Mouse (Mus musculus) CH12.LX (cell line): Measurements from ENCODE around the gene Fam227a. TPM values are rescaled to one million over a fixed set of nuclear protein-coding genes. Genes with fewer than 3 reads are reported as not detected.

Experiments
- DNase-seq: peaks from one replicate; pipeline ENCODE4 v3.0.0-alpha.2; 2013; ENCODE audit errors: extremely low read depth
- H3K27ac ChIP-seq: 2 replicates; pipeline ENCODE4 v1.5.1; 2012; ENCODE audit warnings: low read depth, mild to moderate bottlenecking, control low read depth, moderate library complexity; ENCODE audit not compliant: insufficient read depth
- H3K27me3 ChIP-seq: replicated peaks from 2 replicates; pipeline ENCODE3; 2012; ENCODE audit warnings: inconsistent platforms
- H3K36me3 ChIP-seq, 2 experiments: replicated peaks in 1 of 2; 2 replicates each; pipeline versions ENCODE3 to v1.6.1; 2012; ENCODE audit warnings: inconsistent platforms in 1 of 2, low read length in 1 of 2, mild to moderate bottlenecking in 1 of 2, mixed read lengths in 1 of 2, moderate library complexity in 1 of 2; ENCODE audit not compliant: control insufficient read depth in 1 of 2, insufficient read depth in 1 of 2
- H3K4me1 ChIP-seq, 2 experiments: 2 replicates each; pipeline ENCODE4 v1.6.1; 2012; ENCODE audit warnings: inconsistent platforms in 1 of 2, moderate library complexity in 1 of 2; ENCODE audit not compliant: insufficient read depth in 2 of 2, control insufficient read depth in 1 of 2
- H3K4me2 ChIP-seq: 2 replicates; pipeline ENCODE4 v1.6.1; 2012; ENCODE audit warnings: low read depth, mild to moderate bottlenecking, control low read depth; ENCODE audit not compliant: poor library complexity, insufficient read depth, severe bottlenecking
- H3K4me3 ChIP-seq, 3 experiments: fragments of 150-350 bp in 1 of 3; sonication (generic) in 1 of 3; replicated peaks in 1 of 3; 2 replicates each; pipeline versions ENCODE3 to v1.5.1; 2011 to 2012; ENCODE audit warnings: low read depth in 2 of 3, low read length in 2 of 3, mild to moderate bottlenecking in 2 of 3, moderate library complexity in 2 of 3, control low read depth in 1 of 3, improper control_type of control experiment in 1 of 3, inconsistent platforms in 1 of 3, mixed read lengths in 1 of 3; ENCODE audit not compliant: poor library complexity in 1 of 3
- H3K79me2 ChIP-seq: replicated peaks from 2 replicates; pipeline ENCODE4 v1.6.1; 2012; ENCODE audit warnings: mild to moderate bottlenecking, moderate library complexity; ENCODE audit not compliant: control insufficient read depth, poor library complexity, insufficient read depth, severe bottlenecking; ENCODE audit errors: extremely low read depth
- H3K9ac ChIP-seq: 2 replicates; pipeline ENCODE4 v1.6.1; 2012; ENCODE audit warnings: low read depth, mild to moderate bottlenecking, control low read depth, moderate library complexity; ENCODE audit not compliant: insufficient read depth
- H3K9me3 ChIP-seq: replicated peaks from 2 replicates; pipeline ENCODE3; 2012; ENCODE audit warnings: low read length, inconsistent platforms, mixed read lengths
- BHLHE40 ChIP-seq: IDR thresholded peaks from 2 replicates; pipeline ENCODE4 v1.6.1; 2011; ENCODE audit warnings: mild to moderate bottlenecking, low read depth, low read length, improper control_type of control experiment
- CHD2 ChIP-seq: IDR thresholded peaks from 2 replicates; pipeline ENCODE4 v1.6.1; 2011; ENCODE audit warnings: low read length, improper control_type of control experiment
- CTCF ChIP-seq, 2 experiments: IDR thresholded peaks in 1 of 2; conservative IDR thresholded peaks in 1 of 2; 2 replicates each; pipeline ENCODE4 v1.5.1; 2011 to 2012; ENCODE audit warnings: low read depth in 2 of 2, low read length in 2 of 2, improper control_type of control experiment in 1 of 2, inconsistent platforms in 1 of 2, mild to moderate bottlenecking in 1 of 2, moderate library complexity in 1 of 2
- ETS1 ChIP-seq: conservative IDR thresholded peaks from 2 replicates; pipeline ENCODE4 v1.6.1; 2012; ENCODE audit warnings: low read depth, mild to moderate bottlenecking, inconsistent platforms, low read length, improper control_type of control experiment, moderate library complexity
- GABPA ChIP-seq: IDR thresholded peaks from 2 replicates; pipeline ENCODE4 v1.6.1; 2012; ENCODE audit warnings: low read depth, low read length, improper control_type of control experiment, inconsistent platforms; ENCODE audit not compliant: insufficient replicate concordance
- HCFC1 ChIP-seq: IDR thresholded peaks from 2 replicates; pipeline ENCODE4 v1.6.1; 2012; ENCODE audit warnings: low read depth, mild to moderate bottlenecking, inconsistent platforms, low read length, improper control_type of control experiment
- IRF4 ChIP-seq: IDR thresholded peaks from 2 replicates; pipeline ENCODE4 v1.6.1; 2014; ENCODE audit warnings: low read depth, mild to moderate bottlenecking, inconsistent platforms, low read length, improper control_type of control experiment
- JUN ChIP-seq: IDR thresholded peaks from 2 replicates; pipeline ENCODE4 v1.6.1; 2011; ENCODE audit warnings: low read depth, mild to moderate bottlenecking, low read length, improper control_type of control experiment, moderate library complexity; ENCODE audit not compliant: insufficient read depth
- MAFK ChIP-seq: IDR thresholded peaks from 2 replicates; pipeline ENCODE4 v1.6.1; 2011; ENCODE audit warnings: low read length, improper control_type of control experiment; ENCODE audit not compliant: insufficient replicate concordance
- NELFE ChIP-seq: IDR thresholded peaks from 2 replicates; pipeline ENCODE4 v1.6.1; 2011; ENCODE audit warnings: low read depth, low read length, improper control_type of control experiment
- NRF1 ChIP-seq: IDR thresholded peaks from 2 replicates; pipeline ENCODE4 v1.6.1; 2014; ENCODE audit warnings: low read depth, mild to moderate bottlenecking, inconsistent platforms, low read length, improper control_type of control experiment, moderate library complexity
- PAX5 ChIP-seq: IDR thresholded peaks from 2 replicates; pipeline ENCODE4 v1.6.1; 2012; ENCODE audit warnings: low read length, inconsistent platforms, mixed read lengths
- POLR2A ChIP-seq: IDR thresholded peaks from 2 replicates; pipeline ENCODE4 v1.6.1; 2011; ENCODE audit warnings: low read depth, mild to moderate bottlenecking, improper control_type of control experiment, low read length
- POLR2AphosphoS2 ChIP-seq: IDR thresholded peaks from 2 replicates; pipeline ENCODE4 v1.6.1; 2011; ENCODE audit warnings: low read depth, low read length, improper control_type of control experiment
- RAD21 ChIP-seq: IDR thresholded peaks from 2 replicates; pipeline ENCODE4 v1.6.1; 2011; ENCODE audit warnings: low read depth, mild to moderate bottlenecking, low read length, improper control_type of control experiment, moderate library complexity
- RCOR1 ChIP-seq: conservative IDR thresholded peaks from 2 replicates; pipeline ENCODE4 v1.6.1; 2012; ENCODE audit warnings: low read depth, mild to moderate bottlenecking, inconsistent platforms, low read length, improper control_type of control experiment
- SIN3A ChIP-seq: IDR thresholded peaks from 2 replicates; pipeline ENCODE4 v1.6.1; 2012; ENCODE audit warnings: low read length, improper control_type of control experiment, inconsistent platforms
- TBP ChIP-seq: conservative IDR thresholded peaks from 2 replicates; pipeline ENCODE4 v1.6.1; 2011; ENCODE audit warnings: low read depth, low read length, improper control_type of control experiment
- TCF12 ChIP-seq: IDR thresholded peaks from 2 replicates; pipeline ENCODE4 v1.6.1; 2014; ENCODE audit warnings: low read depth, mild to moderate bottlenecking, inconsistent platforms, low read length, improper control_type of control experiment
- USF2 ChIP-seq: conservative IDR thresholded peaks from 2 replicates; pipeline ENCODE4 v1.6.1; 2011; ENCODE audit warnings: low read depth, low read length, improper control_type of control experiment
- ZC3H11A ChIP-seq: IDR thresholded peaks from 2 replicates; pipeline ENCODE4 v1.6.1; 2012; ENCODE audit warnings: low read depth, mild to moderate bottlenecking, inconsistent platforms, low read length, improper control_type of control experiment
- ZNF384 ChIP-seq: IDR thresholded peaks from 2 replicates; pipeline ENCODE4 v1.6.1; 2012; ENCODE audit warnings: low read depth, low read length, improper control_type of control experiment, inconsistent platforms
- dilution Hi-C: fragments of 300-500 bp; cut with MboI; formaldehyde crosslinking; loops from 2 replicates; pipeline ENCODE4 v1.14.3; 2020; ENCODE audit warnings: low sequenced_read_pairs; ENCODE audit not compliant: extremely low pct_unique_long_range_greater_than_20kb, extremely low pct_ligation_motif_present
- in situ Hi-C: fragments of 300-500 bp; cut with MboI; formaldehyde crosslinking; loops from 3 replicates; pipeline ENCODE4 v1.14.3; 2019; ENCODE audit warnings: low sequenced_read_pairs, low pct_ligation_motif_present, low pct_unique_long_range_greater_than_20kb, mixed read lengths
- polyA plus RNA-seq: library from polyadenylated mRNA; unstranded; fragments of >175 nt; gene quantifications from 2 replicates; pipeline ENCODE4 v1.2.1, GENCODE M21; 2012; ENCODE audit warnings: low read depth; ENCODE audit not compliant: insufficient read length
- total RNA-seq, 2 experiments: library from RNA; depleted of rRNA; stranded (reverse); fragments of 300-350 nt in 1 of 2; fragments of >200 nt in 1 of 2; gene quantifications; 2 replicates each; pipeline ENCODE4 v1.2.3; 2012 to 2014

The Fam227a gene
- total and polyA plus RNA-seq, 3 experiments: 0.20 to 0.48 (median 0.42) TPM

DNA sequence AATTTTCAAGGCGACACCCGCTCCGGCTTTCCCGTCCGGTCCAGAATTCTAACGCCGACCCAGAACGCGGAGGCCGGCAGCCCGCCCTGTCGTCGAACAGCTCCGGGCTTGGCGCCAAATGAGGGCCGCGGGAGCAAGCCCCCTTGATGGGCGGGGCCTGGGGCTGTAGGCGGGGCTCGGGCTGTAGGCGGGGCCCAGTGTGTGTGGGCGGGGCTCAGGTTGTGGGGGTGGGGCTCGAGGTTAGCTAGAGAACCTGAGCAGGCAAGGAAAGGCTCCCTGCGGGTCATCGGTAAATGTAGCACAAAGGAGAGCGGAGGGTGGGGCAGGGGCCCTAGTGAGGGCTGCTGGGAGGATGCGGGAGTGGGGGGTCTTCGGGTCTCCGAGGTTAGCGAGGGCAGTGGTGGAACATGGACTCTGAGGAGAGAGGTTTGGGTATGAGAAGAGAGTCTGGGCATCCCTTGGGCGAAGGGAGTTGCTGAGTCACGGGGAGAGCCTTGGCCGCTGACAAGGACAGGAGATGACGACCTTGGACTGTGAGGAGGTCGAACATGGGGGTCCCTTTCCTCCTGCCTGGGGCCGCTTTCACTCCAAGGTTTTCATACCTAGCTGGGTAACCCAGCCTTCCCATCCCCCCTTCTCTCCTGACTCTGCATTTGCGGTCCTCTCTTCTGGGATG is 53.6 kb downstream of the Fam227a start, which contains the start of gene Dmc1:
Gene Dmc1, minus strand, starts transcription at position 120 of the 676 bp plus-strand sequence.
- Histone ChIP-seq H3K4me2 (no peak within 1 kb of the TSS), H3K27me3 (no peaks in the 10 kb centered on the region), H3K79me2 (no peaks in the 10 kb centered on the region), H3K36me3 (no peaks in the 10 kb centered on the region)
- in situ Hi-C loops (no loop called here), dilution Hi-C loops (no loop called here)
- no peak for TF ChIP-seq PAX5
- TF ChIP-seq, all 38 proteins: peak for 0
- Histone ChIP-seq H3K9ac (no peak within 1 kb of the TSS), H3K4me3 (no peak within 1 kb of the TSS), H3K9me3 (peaks cover 9% of the 10 kb centered on the region), H3K4me1 (peaks cover 0 to 6% of the 10 kb centered on the region in 2 experiments; a peak in 1 of 4 replicates), H3K27ac (no peak within 1 kb of the TSS)
- DNase-seq: no peak

DNA sequence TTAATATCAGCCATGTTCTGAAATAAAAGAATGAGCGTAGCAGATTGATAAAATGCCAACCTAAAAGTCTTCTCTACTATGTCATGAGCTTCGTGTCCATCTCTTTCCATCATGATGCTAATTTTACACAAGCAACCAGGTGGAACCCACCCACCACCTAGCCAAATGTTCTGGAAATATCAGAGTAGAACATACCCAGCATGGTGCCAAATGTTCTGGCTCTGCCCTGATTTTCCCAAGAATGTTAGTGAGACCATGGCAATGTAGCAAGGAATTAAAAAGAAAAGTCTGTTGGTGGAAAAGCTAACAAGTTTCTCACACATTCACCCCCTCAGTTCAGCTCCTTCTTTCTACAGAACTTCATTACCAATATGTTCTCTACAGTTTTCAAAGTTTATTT is 58.6 kb downstream of the Fam227a start:
- Histone ChIP-seq H3K79me2 (no peaks in the 10 kb centered on the region), H3K4me2 (no peak overlapping the region), H3K36me3 (no peaks in the 10 kb centered on the region), H3K27ac (no peak overlapping the region), H3K4me3 (no peak overlapping the region), H3K27me3 (no peaks in the 10 kb centered on the region), H3K9me3 (peaks cover 8% of the 10 kb centered on the region), H3K9ac (no peak overlapping the region), H3K4me1 (peaks cover 0 to 6% of the 10 kb centered on the region in 2 experiments; a peak in 1 of 4 replicates)
- no peak for DNase-seq
- TF ChIP-seq USF2 (no peak), TBP (no peak), HCFC1 (no peak), NELFE (no peak), IRF4 (no peak), MAFK (no peak), RCOR1 (no peak), ETS1 (no peak), POLR2A (no peak), PAX5 (no peak), CHD2 (no peak), GABPA (no peak), ZNF384 (no peak)
- in situ Hi-C loops: no loop called here
- dilution Hi-C loops: no loop called here

DNA sequence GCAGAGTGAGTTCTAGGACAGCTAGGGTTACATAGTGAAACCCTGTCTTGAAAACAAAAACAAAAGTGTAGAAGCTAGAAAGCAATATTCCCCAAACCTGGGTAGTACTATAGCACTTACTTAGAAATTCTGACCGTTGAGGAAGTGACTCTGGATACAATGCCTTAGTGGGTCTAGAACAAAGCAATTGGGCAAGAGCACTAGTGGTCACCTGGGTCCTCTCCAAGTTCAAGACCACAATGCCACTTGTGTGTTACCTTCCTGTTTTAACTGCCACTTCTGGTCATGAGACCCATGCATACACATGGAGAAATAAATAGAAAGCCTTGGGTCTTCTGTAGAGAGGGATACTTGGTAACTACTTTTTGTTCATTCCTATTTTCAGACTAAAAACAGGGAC is 60.0 kb downstream of the Fam227a start:
- Histone ChIP-seq H3K4me3 (no peak overlapping the region), H3K9me3 (no peaks in the 10 kb centered on the region), H3K27me3 (no peaks in the 10 kb centered on the region), H3K36me3 (no peaks in the 10 kb centered on the region), H3K4me1 (peaks cover 0 to 6% of the 10 kb centered on the region in 2 experiments; a peak in 1 of 4 replicates), H3K79me2 (no peaks in the 10 kb centered on the region), H3K9ac (no peak overlapping the region), H3K27ac (no peak overlapping the region), H3K4me2 (no peak overlapping the region)
- dilution Hi-C loops (no loop called here), in situ Hi-C loops (no loop called here)
- no peak for DNase-seq
- TF ChIP-seq TCF12: no peak
- no peak for TF ChIP-seq ZC3H11A
- no peak for TF ChIP-seq CTCF (conservative IDR thresholded peaks at IDR 0.05 in 1 of 2, IDR thresholded peaks at IDR 0.05 in 1 of 2; ENCODE audit: low read depth in 2 of 2, low read length in 2 of 2)
- no peak for TF ChIP-seq NRF1
- TF ChIP-seq SIN3A: no peak
- TF ChIP-seq BHLHE40: no peak
- TF ChIP-seq RAD21: no peak
- TF ChIP-seq POLR2AphosphoS2: no peak
- TF ChIP-seq JUN: no peak
- TF ChIP-seq TBP: no peak
